Mouse (Mus musculus): ENCODE measurements around the gene Gm20388.

DNA sequence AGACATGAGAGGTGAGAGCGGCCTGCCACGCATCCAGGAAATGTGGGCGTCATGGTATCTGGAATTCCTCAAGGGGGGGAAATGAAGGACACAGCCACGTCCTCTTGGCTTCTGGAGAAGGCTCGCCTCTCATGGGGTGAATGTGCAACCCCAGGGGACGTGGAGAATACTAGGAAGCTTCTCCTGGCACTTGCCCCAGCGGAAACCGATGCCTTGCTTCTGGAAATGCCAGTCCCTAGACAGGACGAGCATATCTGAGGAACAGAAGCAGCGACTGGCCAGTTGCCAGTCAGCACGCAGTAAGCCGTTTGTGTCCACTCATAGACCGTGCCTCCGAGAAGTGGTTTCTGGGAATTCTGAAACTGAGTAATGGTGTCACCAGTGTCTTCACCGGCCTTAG, 126.6 kb downstream of the Gm20388 start:
- TF ChIP-seq CTCF (conservative IDR thresholded peaks at IDR 0.05; ENCODE audit: insufficient read depth, insufficient read length, low read depth, low read length) (no peak), POLR2A (IDR thresholded peaks at IDR 0.05; ENCODE audit: low read depth, low read length) (no peak)

Data from kidney, adult 2 months (tissue).